Mouse (Mus musculus) liver, adult 2 months (tissue): ENCODE measurements at regions not wholly inside any gene's neighbourhood (a gene's known extent, or its start where the extent isn't known, plus 50 kb on each side); places are given as distances from the start of the nearest gene placed in this dataset.

Experiments
- CTCF ChIP-seq: fragments of 200-500 bp; IDR thresholded peaks from 2 replicates; pipeline ENCODE4 v1.5.1; 2011; ENCODE audit warnings: low read depth, low read length, control low read depth
- POLR2A ChIP-seq: fragments of 200-500 bp; IDR thresholded peaks from 2 replicates; pipeline ENCODE4 v1.6.1; 2011; ENCODE audit warnings: low read length, control low read depth; ENCODE audit not compliant: insufficient read depth; ENCODE audit errors: extremely low read depth

GRCm38 (mm10) chr12:110074921-110075320, 203.9 kb upstream of the Dio3 start:
- TF ChIP-seq CTCF (no peak), POLR2A (no peak)
